Mouse (Mus musculus) right cerebral cortex, postnatal 25 days (tissue): ENCODE measurements at regions not wholly inside any gene's neighbourhood (a gene's known extent, or its start where the extent isn't known, plus 50 kb on each side); places are given as distances from the start of the nearest gene placed in this dataset.

Experiments used
- DNase-seq: peaks from one replicate; pipeline ENCODE4 v3.0.0; 2022

DNA sequence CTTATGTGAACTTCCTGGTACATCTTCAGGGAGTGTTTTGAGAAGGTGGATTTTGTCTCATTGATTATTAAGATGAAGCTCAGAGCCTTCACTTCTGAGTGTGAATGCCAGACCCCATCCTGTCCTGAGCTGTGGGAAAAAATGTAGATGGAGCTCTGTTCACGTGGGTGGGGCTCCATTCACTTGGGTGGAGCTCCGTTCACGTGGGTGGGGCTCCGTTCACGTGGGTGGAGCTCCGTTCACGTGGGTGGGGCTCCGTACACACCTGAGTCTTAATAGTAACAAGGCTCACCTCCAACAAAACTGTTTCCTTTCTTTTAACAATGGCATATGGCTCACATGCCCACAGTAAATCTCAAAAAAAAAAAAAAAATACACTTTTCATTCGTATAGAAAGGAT lies 94.1 kb upstream of the Sox5 start:
- DNase-seq = no peak

GRCm38 (mm10) chr6:144874251-144874650 lies 92.5 kb upstream of the Sox5 start:
- DNase-seq = no peak

DNA sequence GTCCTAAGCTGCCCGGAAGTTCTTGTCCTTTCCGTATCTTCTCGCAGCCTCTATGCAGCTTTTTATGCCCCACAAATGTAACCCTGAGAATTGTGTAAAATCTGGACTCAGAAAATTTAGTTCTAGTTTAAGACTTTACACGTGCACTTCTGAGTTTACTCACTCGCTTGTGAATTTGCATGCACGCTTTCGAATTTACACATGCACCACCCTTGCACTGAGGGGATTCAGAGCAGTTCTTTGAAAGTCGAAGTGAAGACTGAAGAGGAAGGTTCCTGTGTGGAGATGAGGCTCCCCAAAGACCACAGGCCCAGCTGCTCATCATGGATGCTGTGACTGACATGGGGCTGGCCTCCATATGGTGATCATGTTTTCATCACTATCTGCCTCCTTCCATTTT lies 89.2 kb upstream of the Sox5 start:
- no peak for DNase-seq

GRCm38 (mm10) chr6:144867333-144867732 lies 85.6 kb upstream of the Sox5 start:
- no peak for DNase-seq

DNA sequence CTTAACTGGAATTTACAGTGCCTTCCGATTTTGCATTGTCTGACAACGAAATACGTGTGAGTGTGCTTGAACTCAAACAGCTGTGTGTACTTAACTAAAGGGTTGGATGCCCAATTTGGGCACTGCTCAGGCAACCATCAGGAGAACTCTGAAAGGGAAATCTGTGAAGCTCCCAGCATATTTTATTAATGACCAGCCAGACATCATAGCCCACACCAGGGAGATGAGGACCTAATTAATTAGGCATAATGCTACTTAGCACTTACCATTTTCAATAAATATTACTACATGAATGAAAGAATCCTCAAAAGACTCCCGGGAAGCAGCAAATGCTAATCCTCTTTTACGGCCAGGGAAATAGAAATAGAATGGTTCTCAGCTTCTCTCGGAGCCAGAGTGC lies 82.2 kb upstream of the Sox5 start:
- no peak for DNase-seq

GRCm38 (mm10) chr6:144863430-144863994 lies 81.7 kb upstream of the Sox5 start:
- DNase-seq = no peak

DNA sequence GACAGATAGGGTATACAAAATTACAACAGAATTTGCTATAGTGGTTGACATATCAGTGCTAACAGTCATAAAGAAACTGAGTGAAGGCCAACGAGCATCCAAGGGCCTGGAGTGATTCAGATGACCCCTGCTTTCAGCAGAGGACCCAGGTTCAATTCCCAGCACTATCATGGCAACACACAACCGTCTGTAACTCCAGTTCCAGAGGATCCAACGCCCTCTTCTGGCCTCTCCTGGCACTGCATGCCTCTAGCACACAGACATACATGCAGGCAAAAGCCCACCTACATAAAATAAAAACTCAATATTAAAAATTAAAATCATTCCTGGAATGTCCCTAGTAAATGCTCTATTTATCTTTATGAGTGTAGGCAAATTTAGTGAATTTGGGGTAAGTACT lies 59.7 kb upstream of the Sox5 start:
- no peak for DNase-seq

GRCm38 (mm10) chr6:144839383-144839782 lies 57.6 kb upstream of the Sox5 start:
- no peak for DNase-seq

DNA sequence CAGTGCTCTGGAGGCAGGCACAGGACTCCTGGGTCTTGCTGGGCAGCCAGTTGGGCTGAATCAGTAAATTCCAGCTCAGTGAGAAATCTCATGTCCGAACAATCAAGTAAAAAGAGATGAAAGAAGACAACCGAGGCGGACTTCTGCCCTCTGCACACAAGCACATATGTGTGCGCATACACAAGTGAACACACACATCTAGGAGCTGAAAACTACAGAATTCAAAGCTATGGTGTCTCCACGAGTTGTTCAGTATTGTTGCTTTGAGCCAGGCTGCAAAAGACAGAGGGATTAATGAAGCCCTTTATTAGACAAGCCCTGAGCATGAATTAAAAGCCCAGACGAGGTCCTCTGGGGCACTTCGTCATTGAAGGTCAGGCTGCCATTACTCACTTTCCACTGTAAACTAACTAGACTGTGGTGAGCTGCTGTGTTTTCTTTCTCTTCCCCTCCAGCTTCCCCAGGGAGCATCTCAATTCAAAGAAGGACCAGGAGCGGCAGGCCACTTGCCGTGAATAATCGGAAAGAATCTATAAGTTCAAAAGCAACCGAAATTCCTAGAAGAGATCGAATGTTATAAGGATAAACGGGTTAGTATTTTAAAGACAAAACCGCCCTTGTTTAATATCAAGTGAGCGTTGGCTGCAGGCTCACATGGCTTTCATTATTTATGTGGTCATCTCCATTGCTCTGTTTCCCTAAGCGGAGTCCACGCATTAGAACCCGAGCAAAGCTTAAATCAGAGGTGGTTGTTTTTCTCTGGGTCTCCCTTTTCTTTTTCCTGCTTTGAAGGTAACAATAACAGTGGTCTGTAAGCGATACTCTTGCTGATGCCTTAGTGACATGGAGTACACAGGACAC lies 52.8 kb upstream of the Sox5 start:
- no peak for DNase-seq
